Mouse (Mus musculus) granulocyte monocyte progenitor cell, adult 5-6 weeks (primary cell): ENCODE data around the gene Lefty1. TPM values are rescaled to one million over a fixed set of nuclear protein-coding genes. Genes with fewer than 3 reads are reported as not detected.
"Not testable (repeated sequence)": the region's sequence is repeated elsewhere in the genome, so short reads cannot be mapped to it uniquely, and the experiment has no call there.

Experiments
- ATAC-seq: replicated peaks from 2 replicates; pipeline ENCODE4 v1.8.0; 2016; ENCODE audit warnings: mild to moderate bottlenecking, moderate TSS enrichment, inconsistent platforms; ENCODE audit not compliant: poor library complexity, severe bottlenecking
- total RNA-seq, 2 experiments: library from RNA; stranded (forward) in 1 of 2; stranded (reverse) in 1 of 2; fragments of 200-712, 200-1000 nt in 1 of 2; fragments of >200 nt in 1 of 2; fragmentation: Nextera tagmentation in 1 of 2; gene quantifications; 2 replicates each; pipeline ENCODE4 v1.2.3; 2014 to 2017

The Lefty1 gene
- total RNA-seq, 2 experiments from 2014 or later = not detected

DNA sequence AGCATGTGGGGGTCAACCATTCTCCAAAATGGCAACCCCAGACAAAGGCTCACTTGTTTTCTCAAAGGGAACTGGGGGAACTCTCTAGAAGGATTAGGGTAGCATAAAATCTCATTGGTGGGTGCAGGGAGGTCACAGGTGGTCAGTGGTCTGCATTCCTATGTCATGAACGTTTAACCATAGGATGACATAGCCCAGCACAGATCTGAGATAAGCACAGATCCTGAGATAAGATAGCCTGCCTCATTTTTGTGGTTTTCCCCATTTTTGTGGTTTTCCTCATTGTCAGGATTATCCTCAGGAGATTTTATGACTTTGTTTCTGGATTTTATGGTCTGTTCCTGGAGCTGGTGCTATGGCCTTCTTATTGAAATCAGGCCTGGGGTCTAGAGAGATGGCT, 17.8 kb upstream of the Lefty1 start:
- no peak for ATAC-seq

- ATAC-seq = peak; percentile 68
Measured at GRCm38 (mm10) chr1:180919686-180920085, 15.1 kb upstream of the Lefty1 start.

DNA sequence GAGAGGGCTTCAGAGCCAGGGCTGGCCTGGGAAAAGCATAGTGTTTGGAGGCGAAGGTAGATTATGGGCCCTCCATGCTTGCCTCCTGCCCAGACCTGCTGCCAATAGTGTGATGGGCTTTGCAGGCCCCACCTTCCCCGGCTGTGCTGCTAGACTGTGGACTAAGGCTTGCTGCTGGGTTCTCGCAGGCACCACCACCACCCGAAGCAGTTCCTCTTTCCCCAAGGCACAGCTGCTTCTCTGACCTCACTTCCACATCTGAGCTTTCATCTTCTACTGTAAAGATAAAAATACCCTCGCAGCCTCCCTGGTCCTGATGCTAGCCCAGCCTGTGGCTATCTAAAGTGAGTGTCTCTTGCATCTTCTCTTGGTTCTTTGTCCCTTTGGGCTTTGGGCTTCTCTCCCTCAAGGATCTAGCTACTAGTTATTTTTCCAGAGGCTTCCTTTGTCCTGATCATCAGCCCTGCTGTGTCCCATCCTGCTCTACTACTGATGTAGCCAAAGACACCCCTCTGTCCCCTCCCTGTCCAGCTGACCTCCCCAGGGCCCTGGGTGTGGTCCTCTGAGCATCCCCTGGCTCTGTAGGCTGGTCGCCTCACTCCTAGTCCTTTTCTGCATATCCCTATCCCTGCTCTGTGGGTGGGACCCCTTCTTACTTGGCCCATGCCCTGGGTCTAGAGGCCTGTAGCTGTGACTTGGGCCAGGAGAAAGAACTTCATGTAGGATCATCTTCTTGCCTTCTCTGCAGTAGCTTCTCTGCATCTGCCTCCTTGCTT, 12.4 kb upstream of the Lefty1 start:
- peak; percentile 96 for ATAC-seq

DNA sequence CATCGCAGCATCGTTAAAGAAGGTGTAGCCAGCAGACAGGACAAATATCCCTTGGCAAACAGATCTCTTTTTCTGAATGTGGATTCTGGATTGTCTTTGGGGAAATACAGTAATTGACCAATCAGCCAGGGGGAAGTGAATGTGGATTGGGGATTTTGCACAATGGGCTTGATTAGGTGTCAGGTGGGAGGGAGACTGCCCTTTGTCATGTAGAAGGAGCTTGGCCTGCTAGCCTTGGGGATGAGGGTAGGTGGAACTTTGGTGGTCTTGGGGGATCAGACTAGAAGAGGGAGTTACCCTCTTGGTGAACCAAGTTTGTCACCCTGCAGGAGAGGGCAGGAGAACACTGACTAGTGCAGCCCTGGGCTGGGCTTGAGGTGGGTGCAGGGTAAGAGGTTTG, 10.1 kb upstream of the Lefty1 start:
- ATAC-seq = no peak

GRCm38 (mm10) chr1:180926286-180926685, 8.5 kb upstream of the Lefty1 start:
- no peak for ATAC-seq

GRCm38 (mm10) chr1:180929599-180929998, 5.2 kb upstream of the Lefty1 start:
- ATAC-seq = no peak

DNA sequence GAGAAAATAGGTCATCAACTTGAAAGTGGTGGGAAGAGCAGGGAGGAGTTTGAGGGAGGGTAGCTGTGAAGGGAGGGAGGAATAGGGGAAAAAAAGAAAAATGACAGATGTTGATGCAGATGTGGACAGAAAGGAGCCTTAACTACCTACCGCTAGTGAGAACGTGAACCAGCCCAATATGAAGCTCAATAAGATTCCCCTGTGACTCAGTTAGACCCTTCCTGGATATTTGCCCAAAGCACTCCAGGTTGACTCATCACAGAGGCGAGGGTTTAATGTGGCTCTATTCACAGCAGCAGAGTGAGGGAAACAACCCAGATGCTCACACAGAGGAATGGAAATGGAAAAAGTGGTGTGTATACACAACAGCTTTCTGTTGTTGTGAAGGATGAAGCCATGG, 3.7 kb upstream of the Lefty1 start:
- ATAC-seq = no peak

DNA sequence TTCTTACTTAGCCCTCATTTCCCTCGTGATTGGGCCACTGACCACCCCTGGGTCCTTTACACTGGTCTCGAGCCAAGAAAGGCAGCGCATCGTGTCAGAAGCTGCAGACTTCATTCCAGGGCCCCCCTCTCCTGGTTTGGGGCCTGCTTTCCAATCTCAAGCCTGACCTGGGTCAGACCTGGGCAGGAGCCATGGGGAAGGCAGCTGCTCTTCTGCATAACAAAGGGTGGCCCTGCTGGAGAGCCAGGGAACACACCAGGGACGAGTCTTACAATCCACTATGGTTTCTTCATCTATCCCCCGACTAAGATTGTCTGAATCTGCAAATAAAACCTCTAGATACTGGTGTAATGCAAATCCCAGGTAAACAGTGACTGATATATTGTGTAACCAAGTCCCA, 1.2 kb upstream of the Lefty1 start:
- no peak for ATAC-seq

DNA sequence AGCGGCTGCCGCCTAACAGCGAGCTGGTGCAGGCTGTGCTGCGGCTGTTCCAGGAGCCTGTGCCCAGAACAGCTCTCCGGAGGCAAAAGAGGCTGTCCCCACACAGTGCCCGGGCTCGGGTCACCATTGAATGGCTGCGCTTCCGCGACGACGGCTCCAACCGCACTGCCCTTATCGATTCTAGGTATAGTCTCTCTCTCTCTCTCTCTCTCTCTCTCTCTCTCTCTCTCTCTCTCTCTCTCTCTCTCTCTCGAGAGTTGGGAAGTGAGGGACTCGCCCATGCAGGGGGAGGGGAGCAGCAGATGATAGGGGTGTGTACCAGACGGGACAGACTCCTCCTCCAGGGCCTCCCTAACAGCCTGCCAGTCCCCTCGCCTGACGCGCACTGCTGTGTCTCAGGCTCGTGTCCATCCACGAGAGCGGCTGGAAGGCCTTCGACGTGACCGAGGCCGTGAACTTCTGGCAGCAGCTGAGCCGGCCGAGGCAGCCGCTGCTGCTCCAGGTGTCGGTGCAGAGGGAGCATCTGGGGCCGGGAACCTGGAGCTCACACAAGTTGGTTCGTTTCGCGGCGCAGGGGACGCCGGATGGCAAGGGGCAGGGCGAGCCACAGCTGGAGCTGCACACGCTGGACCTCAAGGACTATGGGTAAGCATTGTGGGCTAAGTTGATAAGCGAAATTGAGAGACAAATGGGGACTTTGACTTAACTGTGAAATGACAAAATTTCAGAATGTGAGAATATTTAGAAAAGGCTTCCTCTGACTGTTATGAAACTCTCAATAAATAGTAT, 2.0 kb downstream of the Lefty1 start:
- peak; percentile 64 for ATAC-seq

- ATAC-seq = not testable (repeated sequence)
Measured at GRCm38 (mm10) chr1:180937631-180938030, 2.8 kb downstream of the Lefty1 start.

- ATAC-seq = not testable (repeated sequence)
Measured at GRCm38 (mm10) chr1:180938781-180939180, 4.0 kb downstream of the Lefty1 start.

DNA sequence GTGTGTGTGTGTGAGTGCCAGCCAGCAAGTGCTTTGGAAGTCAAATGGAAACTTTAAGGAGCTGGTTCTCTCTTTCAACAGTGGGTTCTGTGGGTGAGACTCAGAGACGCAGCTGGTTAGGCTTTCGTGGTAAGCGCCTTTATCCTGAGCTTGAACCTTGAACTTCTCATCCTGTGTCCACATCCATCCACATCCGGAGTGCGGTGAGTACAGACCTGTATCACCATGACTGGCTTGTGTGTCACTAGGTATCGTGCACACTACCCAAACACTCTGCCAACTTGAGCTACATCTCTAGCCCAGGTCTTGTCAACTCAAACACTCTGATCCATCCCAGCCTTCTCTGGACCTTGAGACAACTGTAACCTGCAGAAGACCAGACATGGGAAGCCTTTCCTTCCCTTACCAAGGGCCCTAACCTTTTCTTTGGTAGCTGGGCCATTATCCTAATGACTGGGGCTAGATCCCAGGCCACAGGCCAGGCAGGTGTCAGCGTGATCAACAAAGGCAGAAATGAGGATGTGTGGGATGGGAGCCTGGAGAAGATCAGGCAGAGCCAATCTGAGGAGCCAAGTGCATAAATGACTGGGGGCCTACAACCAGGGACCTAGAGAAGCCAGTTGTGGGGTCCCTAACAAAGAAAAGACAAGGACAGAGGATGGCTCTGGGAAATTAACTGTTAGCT, 6.1 kb downstream of the Lefty1 start:
- peak; percentile 19 for ATAC-seq

- ATAC-seq = no peak
Measured at GRCm38 (mm10) chr1:180941726-180942125, 6.9 kb downstream of the Lefty1 start.

DNA sequence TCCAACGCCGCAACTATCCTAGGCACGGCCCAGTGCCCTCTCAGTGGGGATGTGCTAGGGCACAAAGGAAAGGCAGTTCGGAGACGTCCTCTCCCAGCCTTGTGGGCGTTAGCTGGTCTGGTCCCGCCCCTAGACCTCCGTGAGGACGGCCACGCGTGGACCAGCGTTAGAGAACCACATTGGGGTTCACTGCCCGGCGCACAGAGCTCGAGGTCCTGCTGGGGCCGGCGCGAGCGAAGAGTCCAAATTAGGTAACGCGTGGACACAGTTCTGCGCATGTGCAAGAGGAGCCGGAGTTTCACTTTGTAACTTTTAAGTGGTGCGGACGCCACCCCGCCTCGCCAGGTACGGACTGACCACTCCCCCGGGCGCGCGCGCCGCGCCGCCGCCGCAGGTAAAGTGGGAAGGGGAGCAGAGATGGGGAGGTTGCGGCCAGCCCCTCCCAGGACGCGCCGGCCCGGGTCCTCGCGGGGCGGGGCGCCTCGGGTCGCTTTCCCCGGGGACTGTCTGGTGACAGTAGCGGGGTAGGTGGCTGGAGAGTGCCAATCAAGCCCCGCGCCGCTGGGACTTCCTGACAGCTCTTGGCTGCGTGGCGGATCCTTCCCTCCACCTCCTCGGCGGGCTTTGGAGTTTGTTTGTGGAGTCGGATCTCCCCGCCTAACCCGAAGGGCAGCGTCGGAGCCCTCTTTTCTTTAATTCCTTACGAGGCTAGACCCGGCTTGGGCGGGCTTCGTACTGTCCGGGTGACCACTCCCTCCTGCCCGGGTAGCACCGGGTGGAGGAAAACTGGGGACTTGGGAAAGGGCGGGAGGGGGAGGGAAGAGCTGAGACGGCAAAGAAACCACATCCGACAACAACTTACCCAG, 7.6 kb downstream of the Lefty1 start, which contains the start of gene Tmem63a:
Gene Tmem63a (plus strand): TSS at position 179 of the 866 bp plus-strand sequence.
- ATAC-seq = peak; percentile 28

GRCm38 (mm10) chr1:180943032-180943644, 8.3 kb downstream of the Lefty1 start:
- ATAC-seq = no peak

- peak; percentile 18 for ATAC-seq
Measured at GRCm38 (mm10) chr1:180943896-180944295, 9.1 kb downstream of the Lefty1 start.

GRCm38 (mm10) chr1:180944553-180944952, 9.7 kb downstream of the Lefty1 start:
- ATAC-seq = peak; percentile 72

DNA sequence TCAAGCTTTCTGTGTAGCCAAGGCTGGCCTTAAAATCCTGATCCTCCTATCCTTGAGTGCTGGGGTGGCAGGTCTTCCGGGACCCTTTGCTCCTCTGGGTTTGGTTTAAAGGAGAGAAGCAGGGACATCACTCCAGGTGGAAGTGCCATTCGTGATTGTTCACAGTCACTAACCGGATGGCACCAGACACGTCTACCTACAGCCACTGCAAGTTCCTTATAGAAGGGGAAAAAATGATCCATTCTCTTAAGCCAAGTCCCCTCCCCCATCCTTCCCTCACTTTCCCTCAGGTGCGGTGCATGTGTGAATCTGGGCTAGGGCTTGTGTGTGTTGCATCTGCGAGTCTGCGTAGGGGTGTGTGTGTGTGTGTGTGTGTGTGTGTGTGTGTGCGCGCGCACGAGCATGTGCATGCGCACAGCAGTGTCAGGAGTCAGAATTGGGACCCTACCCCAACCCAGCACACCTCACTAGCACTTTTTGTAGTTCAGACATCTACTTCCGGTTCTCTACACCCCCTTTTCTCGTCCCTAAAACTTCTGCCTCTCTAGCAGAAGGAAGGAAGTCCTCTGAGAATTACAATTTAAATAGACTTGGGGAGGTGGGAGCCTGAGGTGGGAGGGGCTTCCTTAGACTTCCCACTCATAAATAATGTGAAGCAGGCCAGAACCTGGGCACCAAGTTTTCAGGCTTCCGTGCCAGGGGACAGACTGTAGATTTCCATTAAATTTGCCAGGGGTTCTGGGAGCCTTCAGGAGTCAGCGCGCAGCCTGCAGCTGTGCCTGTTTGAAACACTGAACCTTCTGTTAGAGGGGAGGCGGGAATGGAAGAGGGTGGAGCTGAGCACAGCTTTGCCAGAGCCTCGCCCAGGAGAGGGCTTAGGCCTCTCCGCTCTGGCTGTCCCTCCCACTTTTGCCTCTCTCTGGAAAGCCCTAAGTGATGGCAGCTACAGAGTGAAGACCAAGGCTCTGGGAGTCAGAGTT, 10.5 kb downstream of the Lefty1 start:
- ATAC-seq = peak; percentile 10
